Mouse (Mus musculus) heart, embryonic 11.5 days (tissue): ENCODE data around the gene Hdac11. TPM values are rescaled to one million over a fixed set of nuclear protein-coding genes. Genes with fewer than 3 reads are reported as not detected.

Source experiments
- ATAC-seq: fragments of 200-750 bp; cut with Nextera tagmentation; replicated peaks from 2 replicates; pipeline ENCODE4 v1.8.0; 2017; ENCODE audit warnings: moderate library complexity; ENCODE audit not compliant: insufficient number of reproducible peaks, low FRiP score, low TSS enrichment
- H3K27ac ChIP-seq: fragments of 300-500 bp; sonication (generic); 2 replicates; pipeline ENCODE4 v1.5.1; 2014; ENCODE audit warnings: mild to moderate bottlenecking, low read depth, low read length
- H3K27me3 ChIP-seq: fragments of 300-500 bp; sonication (generic); 2 replicates; pipeline ENCODE4 v1.6.1; 2014; ENCODE audit warnings: mild to moderate bottlenecking, low read length, mixed read lengths; ENCODE audit not compliant: control insufficient read depth, insufficient read depth
- H3K36me3 ChIP-seq: fragments of 300-500 bp; sonication (generic); 2 replicates; pipeline ENCODE4 v1.6.1; 2014; ENCODE audit warnings: mild to moderate bottlenecking, low read length, moderate library complexity, mixed read lengths; ENCODE audit not compliant: control insufficient read depth, insufficient read depth
- H3K4me1 ChIP-seq: fragments of 300-500 bp; sonication (generic); 2 replicates; pipeline ENCODE4 v1.6.1; 2014; ENCODE audit warnings: low read length; ENCODE audit not compliant: control insufficient read depth, insufficient read depth
- H3K4me2 ChIP-seq: fragments of 300-500 bp; sonication (generic); 2 replicates; pipeline ENCODE4 v1.6.1; 2014; ENCODE audit warnings: mild to moderate bottlenecking, moderate library complexity
- H3K4me3 ChIP-seq: fragments of 300-500 bp; sonication (generic); 2 replicates; pipeline ENCODE4 v1.5.1; 2014; ENCODE audit warnings: low read depth, low read length
- H3K9ac ChIP-seq: fragments of 300-500 bp; sonication (generic); 2 replicates; pipeline ENCODE4 v1.6.1; 2014; ENCODE audit warnings: mild to moderate bottlenecking, low read depth, low read length, moderate library complexity
- H3K9me3 ChIP-seq: fragments of 300-500 bp; sonication (generic); replicated peaks from 2 replicates; pipeline ENCODE4 v1.6.1; 2016; ENCODE audit warnings: low read length; ENCODE audit not compliant: control insufficient read depth
- WGBS: fragments of 180-500 bp; shearing (Covaris S2); extraction: QIAGEN DNeasy Blood & Tissue Kit; methylation state at CpG from one replicate; pipeline ENCODE4 v1.1.7; 2014; ENCODE audit not compliant: insufficient replicate concordance; 5-methylcytosine and 5-hydroxymethylcytosine counted together
- polyA plus RNA-seq: library from polyadenylated mRNA; unstranded; fragments of >200 nt; fragmentation: Nextera tagmentation; extraction: Ambion mirVana; gene quantifications from 2 replicates; pipeline ENCODE4 v1.2.1, GENCODE M21; 2014

Gene Hdac11
- polyA plus RNA-seq, 1 experiment from 2014 or later: 7.9 TPM

- no peak for ATAC-seq
- no peaks in the 10 kb centered on the region for H3K36me3 ChIP-seq
- H3K4me1 ChIP-seq: peaks cover 4% of the 10 kb centered on the region
- no peak overlapping the region for H3K4me2 ChIP-seq
- WGBS: 56% methylated on average over 3 of the region's 3 CpGs
- no peaks in the 10 kb centered on the region for H3K9me3 ChIP-seq
- H3K4me3 ChIP-seq: no peak overlapping the region
- no peak overlapping the region for H3K9ac ChIP-seq
- no peaks in the 10 kb centered on the region for H3K27me3 ChIP-seq
- H3K27ac ChIP-seq: no peak overlapping the region
Measured at GRCm38 (mm10) chr6:91167828-91168227, 11.4 kb downstream of the Hdac11 start.

DNA sequence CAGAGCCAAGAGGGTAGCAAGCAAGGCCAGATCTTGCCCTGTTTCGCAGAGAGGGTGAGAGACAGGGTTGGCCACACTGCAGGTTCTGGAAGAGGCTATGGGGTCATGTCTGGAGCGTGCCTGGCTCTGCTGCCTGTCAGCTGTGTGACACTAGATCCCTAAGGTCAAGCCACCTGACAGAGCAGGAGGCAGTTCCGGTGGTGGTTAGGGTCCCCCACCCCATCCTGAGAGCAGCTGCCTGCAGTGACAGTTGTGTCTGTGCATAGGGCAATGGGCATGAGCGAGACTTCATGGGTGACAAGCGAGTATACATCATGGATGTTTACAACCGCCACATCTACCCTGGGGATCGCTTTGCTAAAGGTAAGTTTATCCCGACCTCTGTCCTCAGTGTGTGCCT lies 12.7 kb downstream of the Hdac11 start:
- Histone ChIP-seq H3K4me2 (no peak overlapping the region), H3K9me3 (no peaks in the 10 kb centered on the region), H3K4me3 (no peak overlapping the region), H3K4me1 (peaks cover under 1% of the 10 kb centered on the region; the same call in 1 of the 2 replicates), H3K27ac (no peak overlapping the region), H3K27me3 (no peaks in the 10 kb centered on the region), H3K36me3 (no peaks in the 10 kb centered on the region), H3K9ac (no peak overlapping the region)
- ATAC-seq: no peak
- WGBS: 83% methylated on average over 8 of the region's 8 CpGs

DNA sequence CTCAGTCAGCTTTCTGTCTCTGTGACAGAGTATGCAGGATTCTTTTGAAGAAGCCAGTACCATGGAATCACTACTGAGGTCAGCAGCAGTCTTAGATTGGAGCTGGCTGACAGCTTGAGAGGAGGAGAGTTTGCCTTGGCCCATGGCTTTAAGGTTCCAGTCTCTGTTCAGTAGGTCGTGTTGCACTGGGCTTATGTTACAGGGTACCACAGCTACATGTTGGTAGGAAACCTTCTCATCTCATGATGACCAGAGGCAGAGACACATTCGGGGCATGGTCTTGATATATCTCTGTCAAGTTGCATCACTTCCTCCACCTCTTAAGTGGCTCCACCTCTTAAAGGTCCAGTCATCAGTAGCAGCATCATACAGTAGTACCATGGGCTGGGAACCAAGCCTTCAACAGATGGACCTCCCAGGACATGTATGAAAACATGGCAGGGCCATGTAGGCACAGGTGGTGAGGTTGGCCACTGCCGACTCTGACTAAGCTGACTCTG lies 15.0 kb downstream of the Hdac11 start:
- Histone ChIP-seq H3K4me3 (no peak overlapping the region), H3K27ac (no peak overlapping the region), H3K4me2 (no peak overlapping the region), H3K4me1 (peaks cover 2% of the 10 kb centered on the region; the same call in 1 of the 2 replicates), H3K9me3 (no peaks in the 10 kb centered on the region), H3K9ac (no peak overlapping the region), H3K27me3 (no peaks in the 10 kb centered on the region), H3K36me3 (no peaks in the 10 kb centered on the region)
- ATAC-seq: no peak
- WGBS: 71% methylated on average over 3 of the region's 3 CpGs

DNA sequence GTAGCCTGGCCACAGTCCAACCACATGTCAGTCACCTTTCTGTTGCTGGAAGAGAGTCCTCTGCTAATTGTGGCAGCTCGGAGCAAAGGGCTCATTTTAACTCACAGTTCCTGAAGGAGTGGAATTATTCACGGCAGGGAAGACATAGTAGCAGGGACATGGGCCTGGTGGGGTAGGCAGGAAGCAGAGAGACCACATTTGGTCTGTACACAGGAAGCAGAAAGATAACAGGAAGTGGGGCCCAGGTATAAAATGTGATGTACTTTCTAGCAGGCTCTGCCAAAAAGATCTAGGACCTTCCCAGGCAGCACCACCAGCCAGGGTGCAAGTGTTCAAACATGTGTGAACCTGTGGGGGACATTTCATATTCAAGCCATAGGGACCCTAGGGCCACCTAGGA lies 15.9 kb downstream of the Hdac11 start:
- H3K27me3 ChIP-seq: no peaks in the 10 kb centered on the region
- no peaks in the 10 kb centered on the region for H3K9me3 ChIP-seq
- no peak overlapping the region for H3K4me2 ChIP-seq
- no peak overlapping the region for H3K9ac ChIP-seq
- H3K36me3 ChIP-seq: no peaks in the 10 kb centered on the region
- no peak overlapping the region for H3K4me3 ChIP-seq
- 59% methylated on average over 2 of the region's 2 CpGs for WGBS
- ATAC-seq: no peak
- peaks cover 2% of the 10 kb centered on the region; the same call in 1 of the 2 replicates for H3K4me1 ChIP-seq
- no peak overlapping the region for H3K27ac ChIP-seq

DNA sequence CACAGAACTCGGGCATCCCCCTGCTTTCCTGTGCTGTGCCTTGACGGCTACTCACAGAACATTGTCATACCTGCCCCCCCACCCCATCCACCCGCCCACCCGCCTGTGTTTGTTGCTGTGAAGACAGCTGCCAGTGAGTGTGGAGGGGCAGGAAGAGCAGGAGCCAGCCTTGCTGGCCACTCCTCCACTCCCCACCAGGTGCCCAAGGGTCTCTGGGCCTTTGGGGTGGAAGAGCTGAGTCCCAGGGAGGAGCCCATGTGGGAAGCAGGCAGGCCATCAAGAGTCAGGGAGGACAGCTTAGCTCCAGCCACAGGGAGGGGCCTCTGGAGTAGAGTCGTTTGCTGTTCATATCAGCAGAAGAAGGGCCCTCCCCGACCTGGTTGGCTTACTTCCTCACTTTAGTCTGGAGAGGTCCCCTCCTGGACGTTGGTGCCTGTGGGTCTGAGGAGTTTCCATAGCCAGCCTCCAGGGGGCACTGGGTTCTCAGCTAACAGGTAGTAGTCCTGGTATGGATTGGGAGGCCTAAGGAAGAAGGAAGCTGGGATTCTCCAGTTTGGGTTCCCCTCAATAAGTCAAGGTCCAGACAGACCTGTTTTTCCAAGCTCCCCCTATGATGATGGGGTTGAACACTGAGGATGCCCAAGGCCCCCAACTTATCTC lies 16.9 kb downstream of the Hdac11 start:
- Histone ChIP-seq H3K27me3 (no peaks in the 10 kb centered on the region), H3K4me2 (no peak overlapping the region), H3K4me1 (peaks cover 2% of the 10 kb centered on the region; the same call in 1 of the 2 replicates), H3K9me3 (no peaks in the 10 kb centered on the region), H3K27ac (no peak overlapping the region), H3K36me3 (no peaks in the 10 kb centered on the region), H3K4me3 (no peak overlapping the region), H3K9ac (no peak overlapping the region)
- peak; percentile 55; the same call in 1 of the 2 replicates for ATAC-seq
- WGBS: 44% methylated on average over 7 of the region's 7 CpGs

- Histone ChIP-seq H3K9ac (no peak overlapping the region), H3K4me2 (no peak overlapping the region), H3K9me3 (no peaks in the 10 kb centered on the region), H3K27ac (no peak overlapping the region), H3K36me3 (no peaks in the 10 kb centered on the region), H3K4me3 (no peak overlapping the region), H3K27me3 (no peaks in the 10 kb centered on the region), H3K4me1 (peaks cover 2% of the 10 kb centered on the region; the same call in 1 of the 2 replicates)
- WGBS: 74% methylated on average over 3 of the region's 3 CpGs
- no peak for ATAC-seq
Measured at GRCm38 (mm10) chr6:91174211-91174610, 17.7 kb downstream of the Hdac11 start.

DNA sequence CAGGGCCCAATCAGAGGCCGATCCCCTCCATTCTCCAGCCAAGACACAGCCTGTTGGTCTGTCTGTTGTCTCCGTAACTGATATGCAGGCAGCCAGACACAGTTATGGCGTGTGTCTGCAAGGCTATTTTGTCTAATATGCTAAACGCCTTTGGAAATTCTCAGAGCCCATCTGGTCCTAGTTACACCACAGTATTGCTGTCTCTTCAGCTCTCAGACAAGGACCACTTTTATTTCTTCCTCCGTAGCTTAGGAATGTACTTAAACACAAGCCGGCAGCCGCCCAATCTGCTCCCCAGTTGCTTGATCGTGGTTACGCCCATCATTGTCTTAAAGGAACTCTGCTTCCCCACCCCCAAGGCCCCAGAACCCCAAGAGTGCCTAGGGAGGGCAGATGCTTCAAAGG lies 24.3 kb downstream of the Hdac11 start:
- H3K27ac ChIP-seq: no peak overlapping the region; the same call in 1 of the 2 replicates
- H3K27me3 ChIP-seq: no peaks in the 10 kb centered on the region; the same call in 1 of the 2 replicates
- no peak overlapping the region for H3K9ac ChIP-seq
- no peaks in the 10 kb centered on the region for H3K9me3 ChIP-seq
- 75% methylated on average over 9 of the region's 9 CpGs for WGBS
- no peak overlapping the region for H3K4me2 ChIP-seq
- no peak for ATAC-seq
- no peaks in the 10 kb centered on the region for H3K36me3 ChIP-seq
- H3K4me3 ChIP-seq: no peak overlapping the region
- H3K4me1 ChIP-seq: peaks cover 6% of the 10 kb centered on the region; the same call in 1 of the 2 replicates

GRCm38 (mm10) chr6:91181320-91181719 lies 24.9 kb downstream of the Hdac11 start:
- Histone ChIP-seq H3K9ac (no peak overlapping the region), H3K4me2 (no peak overlapping the region), H3K4me1 (peaks cover 6% of the 10 kb centered on the region; the same call in 1 of the 2 replicates), H3K36me3 (no peaks in the 10 kb centered on the region), H3K4me3 (no peak overlapping the region), H3K27ac (no peak overlapping the region), H3K9me3 (no peaks in the 10 kb centered on the region), H3K27me3 (no peaks in the 10 kb centered on the region; the same call in 1 of the 2 replicates)
- ATAC-seq: no peak
- WGBS: 76% methylated on average over 2 of the region's 2 CpGs

- no peak overlapping the region for H3K27ac ChIP-seq
- no peak overlapping the region for H3K4me2 ChIP-seq
- no peak overlapping the region for H3K4me3 ChIP-seq
- WGBS: 74% methylated on average over 4 of the region's 4 CpGs
- H3K36me3 ChIP-seq: no peaks in the 10 kb centered on the region
- no peak for ATAC-seq
- peaks cover 6% of the 10 kb centered on the region; the same call in 1 of the 2 replicates for H3K4me1 ChIP-seq
- H3K9ac ChIP-seq: no peak overlapping the region
- H3K27me3 ChIP-seq: no peaks in the 10 kb centered on the region; the same call in 1 of the 2 replicates
- no peaks in the 10 kb centered on the region for H3K9me3 ChIP-seq
Measured at GRCm38 (mm10) chr6:91182075-91182490, 25.6 kb downstream of the Hdac11 start.
